Mouse (Mus musculus) C2C12 (cell line): ENCODE results near the gene Wdr24.

Source experiments
- CTCF ChIP-seq: IDR thresholded peaks from one replicate; pipeline ENCODE4 v1.5.1; 2011; ENCODE audit not compliant: control insufficient read depth, insufficient read depth, insufficient read length
- FOSL1 ChIP-seq: IDR thresholded peaks from one replicate; pipeline ENCODE4 v1.8.0; 2011; ENCODE audit warnings: mild to moderate bottlenecking, low read length; ENCODE audit not compliant: poor library complexity, insufficient read depth, severe bottlenecking
- MAX ChIP-seq: IDR thresholded peaks from one replicate; pipeline ENCODE4 v1.6.1; 2011; ENCODE audit warnings: mild to moderate bottlenecking, control low read depth
- MYOD1 ChIP-seq: IDR thresholded peaks from one replicate; pipeline ENCODE4 v1.6.1; 2011; ENCODE audit warnings: low read depth; ENCODE audit not compliant: control insufficient read depth, insufficient read length
- USF1 ChIP-seq: IDR thresholded peaks from one replicate; pipeline ENCODE4 v1.6.1; 2011; ENCODE audit warnings: low read depth, mild to moderate bottlenecking, control low read depth, moderate library complexity

DNA sequence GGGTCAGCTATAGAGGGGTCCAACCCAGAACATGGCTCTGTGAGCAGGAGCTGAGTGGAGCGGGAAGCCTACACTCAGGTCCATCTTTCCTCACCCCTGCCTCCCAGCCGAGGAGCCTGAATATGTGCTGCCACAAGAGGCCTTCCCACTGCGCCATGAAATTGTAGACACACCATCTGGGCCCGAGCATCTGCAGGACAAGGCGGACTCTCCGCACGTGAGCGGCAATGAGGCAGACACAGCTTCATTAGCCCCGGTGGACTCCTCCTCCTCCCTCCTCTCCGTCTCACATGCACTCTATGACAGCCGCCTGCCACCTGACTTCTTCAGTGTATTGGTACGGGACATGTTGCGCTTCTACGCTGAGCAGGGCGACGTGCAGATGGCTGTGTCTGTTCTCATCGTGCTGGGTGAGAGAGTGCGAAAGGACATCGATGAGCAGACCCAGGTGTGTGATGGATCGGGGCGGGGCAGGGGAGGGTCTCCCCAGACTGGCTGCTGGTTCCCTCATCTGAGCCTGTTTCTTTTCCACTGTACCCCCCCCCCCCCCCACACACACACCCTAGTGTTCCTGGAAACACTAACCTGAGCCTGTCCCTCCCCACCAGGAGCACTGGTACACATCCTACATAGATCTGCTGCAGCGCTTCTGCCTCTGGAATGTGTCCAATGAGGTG, 4.3 kb downstream of the Wdr24 start:
- no peak for TF ChIP-seq FOSL1
- TF ChIP-seq CTCF = no peak
- TF ChIP-seq USF1 = no peak
- TF ChIP-seq MAX = no peak
- no peak for TF ChIP-seq MYOD1
